Mouse (Mus musculus) adrenal gland, postnatal 4 days (tissue): Measurements from ENCODE around the gene Spaca9. TPM values are rescaled to one million over a fixed set of nuclear protein-coding genes. Genes with fewer than 3 reads are reported as not detected.

ENCODE experiments used
- DNase-seq, 2 experiments: peaks; one replicate each; pipeline ENCODE4 v3.0.0; 2021 to 2022; ENCODE audit warnings: low spot score in 2 of 2, mixed read lengths in 2 of 2
- microRNA-seq: library from miRNA; unstranded; fragments of <30 nt; microRNA quantifications from one replicate; pipeline ENCODE4 v1.2.0, GENCODE M21; 2021
- total RNA-seq, 2 experiments: library from RNA; stranded (reverse); gene quantifications; 2 replicates each; pipeline ENCODE4 v1.2.3; 2021

Gene Spaca9
- total RNA-seq, 2 experiments from 2014 or later = 1.2 to 2.0 TPM

GRCm38 (mm10) chr2:28671438-28671837, 28.1 kb downstream of the Spaca9 start:
- DNase-seq = no peak

- DNase-seq = no peak
Measured at GRCm38 (mm10) chr2:28665818-28666217, 33.7 kb downstream of the Spaca9 start.

- no peak for DNase-seq
Measured at GRCm38 (mm10) chr2:28662891-28663290, 36.6 kb downstream of the Spaca9 start.

- no peak for DNase-seq
Measured at GRCm38 (mm10) chr2:28656216-28656615, 43.3 kb downstream of the Spaca9 start.

- DNase-seq = no peak
Measured at GRCm38 (mm10) chr2:28654295-28654694, 45.2 kb downstream of the Spaca9 start.

GRCm38 (mm10) chr2:28653351-28653750, 46.2 kb downstream of the Spaca9 start:
- DNase-seq = no peak

GRCm38 (mm10) chr2:28650526-28650925, 49.0 kb downstream of the Spaca9 start:
- DNase-seq = no peak

GRCm38 (mm10) chr2:28643081-28643480, 56.4 kb downstream of the Spaca9 start:
- no peak for DNase-seq

Small RNAs within 50 kb of the gene (microRNA-seq; reads per million reads assigned to microRNA genes)
- 1.8 reads per million for gene Mir3088

Other genes starting within 250 kb of the Spaca9 start
- gene 1700007K13Rik, start 233.4 kb downstream of the Spaca9 start, total RNA-seq = under 1 TPM; 0.64 to 0.79 TPM
- gene Mrps2, start 231.7 kb downstream of the Spaca9 start, total RNA-seq = 10 to 100 TPM; 57.9 to 60.4 TPM
- gene Gbgt1, start 202.8 kb downstream of the Spaca9 start, total RNA-seq = 1 to 10 TPM; 8.2 to 8.3 TPM
- gene Gm10134, start 193.6 kb downstream of the Spaca9 start, total RNA-seq = 1 to 10 TPM; 3.4 to 5.2 TPM
- gene Ralgds, start 186.6 kb downstream of the Spaca9 start, total RNA-seq = 10 to 100 TPM; 65.0 to 67.0 TPM
- gene Cel, start 136.3 kb downstream of the Spaca9 start, total RNA-seq = 1,000 to 10,000 TPM in 1 of 2 experiments, under 1 TPM in 1; 0.42 to 1,494 TPM
- gene Gtf3c5, start 116.0 kb downstream of the Spaca9 start, total RNA-seq = 10 to 100 TPM; 27.0 to 28.3 TPM
- 1 to 10 TPM; 3.1 to 7.9 TPM for gene Gfi1b, start 77.7 kb downstream of the Spaca9 start, total RNA-seq
- gene Tsc1, start 58.5 kb downstream of the Spaca9 start, total RNA-seq = 10 to 100 TPM; 27.7 to 28.0 TPM
- gene Ak8, start 437 bp upstream of the Spaca9 start, total RNA-seq = under 1 TPM; 0.45 to 0.90 TPM
- gene Gtf3c4, start 140.6 kb upstream of the Spaca9 start, total RNA-seq = 10 to 100 TPM; 43.0 to 44.1 TPM
- 10 to 100 TPM in 1 of 2 experiments, 1 to 10 TPM in 1; 9.4 to 10.8 TPM for gene Ddx31, start 140.7 kb upstream of the Spaca9 start, total RNA-seq
- under 1 TPM in 1 of 2 experiments, not detected in 1; 0.79 TPM for gene Barhl1, start 216.9 kb upstream of the Spaca9 start, total RNA-seq